Mouse (Mus musculus) E14TG2a.4 (cell line): ENCODE results near the gene Ptprn2.

Source experiments
- H3K27me3 ChIP-seq: 2 replicates; pipeline ENCODE4 v1.6.1; 2014; ENCODE audit warnings: low read length, control low read depth; ENCODE audit not compliant: insufficient read depth
- H3K36me3 ChIP-seq: 2 replicates; pipeline ENCODE4 v1.6.1; 2014; ENCODE audit warnings: low read length, control low read depth; ENCODE audit not compliant: insufficient read depth
- H3K4me1 ChIP-seq: replicated peaks from 2 replicates; pipeline ENCODE4 v1.6.1; 2014; ENCODE audit warnings: low read depth, low read length, control low read depth
- H3K4me3 ChIP-seq: replicated peaks from 2 replicates; pipeline ENCODE4 v1.5.1; 2014; ENCODE audit warnings: mild to moderate bottlenecking, low read length
- H3K9me3 ChIP-seq: 2 replicates; pipeline ENCODE4 v1.6.1; 2014; ENCODE audit warnings: low read length, control low read depth
- CTCF ChIP-seq: conservative IDR thresholded peaks from 2 replicates; pipeline ENCODE4 v1.5.1; 2014; ENCODE audit warnings: low read length
- NANOG ChIP-seq: IDR thresholded peaks from 2 replicates; pipeline ENCODE4 v1.6.1; 2014; ENCODE audit warnings: borderline replicate concordance, low read length, mixed read lengths
- POU5F1 ChIP-seq: IDR thresholded peaks from 2 replicates; pipeline ENCODE4 v1.6.1; 2014; ENCODE audit warnings: low read length, borderline replicate concordance

Gene Ptprn2

DNA sequence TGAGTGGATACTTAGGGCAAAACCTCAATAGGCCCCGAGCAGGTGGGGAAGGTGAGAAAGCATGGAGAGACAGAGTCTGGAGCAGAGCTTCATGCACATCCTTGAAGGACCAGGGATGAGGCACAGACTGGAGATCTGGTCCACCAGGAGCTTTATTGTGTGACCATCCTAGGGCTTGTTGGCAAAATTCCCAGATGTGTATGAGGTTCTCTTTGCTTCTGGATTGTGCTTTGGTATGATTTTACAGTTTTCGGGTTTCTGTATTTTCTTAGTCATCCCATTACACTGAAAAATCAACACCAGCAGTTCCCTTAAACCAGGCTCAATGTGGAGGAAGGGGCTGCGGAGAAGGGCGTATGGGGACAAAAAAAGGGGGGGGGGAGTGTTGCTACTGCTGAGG lies 621.2 kb downstream of the Ptprn2 start:
- Histone ChIP-seq H3K9me3 (peaks cover 22% of the 10 kb centered on the region), H3K4me1 (0 out of 2 replicates have a peak, but pooled peaks cover 4% of the 10 kb centered on the region), H3K36me3 (no peaks in the 10 kb centered on the region), H3K27me3 (no peaks in the 10 kb centered on the region), H3K4me3 (no peak overlapping the region)
- TF ChIP-seq NANOG (no peak), CTCF (no peak), POU5F1 (no peak)

DNA sequence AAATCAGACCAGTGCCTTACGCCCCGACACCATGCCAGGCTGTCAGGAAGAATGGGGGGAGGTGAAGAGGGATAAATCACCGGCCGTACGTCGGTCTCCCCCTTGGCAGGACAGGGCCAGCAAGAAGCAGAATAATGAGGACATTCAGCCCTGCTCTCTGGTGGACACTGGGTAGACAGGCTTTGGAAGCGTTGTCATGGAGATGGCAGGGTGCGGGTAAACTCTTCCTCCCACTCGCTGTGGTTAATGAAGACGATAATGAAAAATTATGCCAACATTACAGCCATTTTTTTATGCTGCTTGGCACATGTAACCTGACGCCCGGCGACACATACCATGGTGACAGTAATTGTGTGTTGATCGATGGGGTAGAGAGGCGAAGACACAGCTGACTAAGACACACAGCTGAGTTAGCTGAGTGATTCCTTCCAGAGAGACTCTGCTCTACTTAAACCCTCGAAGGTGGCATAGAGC lies 621.7 kb downstream of the Ptprn2 start:
- TF ChIP-seq POU5F1 (no peak), CTCF (no peak)
- Histone ChIP-seq H3K27me3 (no peaks in the 10 kb centered on the region), H3K4me3 (no peak overlapping the region), H3K9me3 (peaks cover 26% of the 10 kb centered on the region), H3K36me3 (no peaks in the 10 kb centered on the region), H3K4me1 (0 out of 2 replicates have a peak, but pooled peaks cover 4% of the 10 kb centered on the region)

- peaks cover 22% of the 10 kb centered on the region for H3K9me3 ChIP-seq
- no peak overlapping the region for H3K4me3 ChIP-seq
- no peaks in the 10 kb centered on the region for H3K36me3 ChIP-seq
- peaks cover 13% of the 10 kb centered on the region; the same call in 1 of the 2 replicates for H3K27me3 ChIP-seq
- TF ChIP-seq POU5F1 (no peak), CTCF (no peak), NANOG (no peak)
- H3K4me1 ChIP-seq: no peaks in the 10 kb centered on the region
Measured at GRCm38 (mm10) chr12:117115254-117115865, 629.8 kb downstream of the Ptprn2 start.

DNA sequence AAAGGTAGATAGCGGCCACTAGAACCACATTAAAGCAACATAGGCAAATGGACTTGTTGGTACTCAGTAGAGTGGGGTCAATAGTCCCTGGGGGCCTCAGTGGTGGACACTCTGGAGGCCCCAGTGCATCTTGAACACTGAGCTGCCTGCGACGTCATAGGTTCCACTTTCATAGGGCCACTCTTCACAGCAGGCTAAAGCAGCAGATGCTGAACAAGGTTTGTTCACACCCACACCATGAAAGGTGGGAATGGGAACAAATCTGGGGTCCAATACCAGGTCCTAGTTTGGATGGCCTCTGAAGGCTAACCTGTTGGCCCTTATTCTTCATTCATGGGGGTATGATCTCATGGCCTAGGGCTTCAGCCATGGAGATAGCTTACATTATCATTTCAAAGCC lies 641.6 kb downstream of the Ptprn2 start:
- H3K4me3 ChIP-seq: no peak overlapping the region
- H3K36me3 ChIP-seq: no peaks in the 10 kb centered on the region
- TF ChIP-seq NANOG: no peak
- no peak for TF ChIP-seq POU5F1
- TF ChIP-seq CTCF: no peak
- H3K9me3 ChIP-seq: no peaks in the 10 kb centered on the region
- H3K27me3 ChIP-seq: peaks cover 10% of the 10 kb centered on the region; the same call in 1 of the 2 replicates
- H3K4me1 ChIP-seq: no peaks in the 10 kb centered on the region; the same call in 1 of the 2 replicates

DNA sequence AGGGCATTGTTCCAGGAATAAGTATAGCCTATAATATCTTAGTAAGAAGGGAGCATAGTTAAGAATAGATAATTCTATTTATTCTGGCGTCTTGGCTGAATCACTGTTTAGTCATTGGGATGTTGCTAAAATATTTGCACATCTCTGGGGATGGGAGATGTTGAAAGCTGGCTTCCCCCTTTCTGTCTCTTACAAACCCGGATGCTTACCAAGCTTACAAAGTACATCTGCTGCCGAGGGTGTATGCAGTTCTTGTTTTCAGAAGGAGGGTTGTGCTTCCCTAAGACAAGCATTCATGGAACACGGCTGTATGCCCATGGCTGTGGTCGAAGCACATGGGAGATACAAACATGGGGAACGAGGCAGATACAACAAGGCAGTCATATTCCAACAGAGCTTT lies 642.0 kb downstream of the Ptprn2 start:
- no peak for TF ChIP-seq NANOG
- no peak for TF ChIP-seq CTCF
- TF ChIP-seq POU5F1: no peak
- no peaks in the 10 kb centered on the region for H3K36me3 ChIP-seq

GRCm38 (mm10) chr12:117132095-117132494 lies 646.6 kb downstream of the Ptprn2 start:
- Histone ChIP-seq H3K9me3 (no peaks in the 10 kb centered on the region), H3K4me3 (no peak overlapping the region), H3K4me1 (no peaks in the 10 kb centered on the region), H3K27me3 (peaks cover 5% of the 10 kb centered on the region), H3K36me3 (no peaks in the 10 kb centered on the region)
- peak; percentile 32 for TF ChIP-seq CTCF
- no peak for TF ChIP-seq NANOG

More for the DNA sequence above, 642.0 kb downstream of the Ptprn2 start:
- Histone ChIP-seq H3K27me3 (peaks cover 10% of the 10 kb centered on the region; the same call in 1 of the 2 replicates), H3K4me1 (no peaks in the 10 kb centered on the region; the same call in 1 of the 2 replicates), H3K4me3 (no peak overlapping the region), H3K9me3 (no peaks in the 10 kb centered on the region)

- no peak for TF ChIP-seq CTCF
- no peak for TF ChIP-seq POU5F1
- TF ChIP-seq NANOG: no peak
- no peaks in the 10 kb centered on the region for H3K9me3 ChIP-seq
- peaks cover 12% of the 10 kb centered on the region for H3K27me3 ChIP-seq
- H3K4me1 ChIP-seq: no peaks in the 10 kb centered on the region
- no peaks in the 10 kb centered on the region for H3K36me3 ChIP-seq
- no peak overlapping the region for H3K4me3 ChIP-seq
Measured at GRCm38 (mm10) chr12:117135205-117135604, 649.7 kb downstream of the Ptprn2 start.

DNA sequence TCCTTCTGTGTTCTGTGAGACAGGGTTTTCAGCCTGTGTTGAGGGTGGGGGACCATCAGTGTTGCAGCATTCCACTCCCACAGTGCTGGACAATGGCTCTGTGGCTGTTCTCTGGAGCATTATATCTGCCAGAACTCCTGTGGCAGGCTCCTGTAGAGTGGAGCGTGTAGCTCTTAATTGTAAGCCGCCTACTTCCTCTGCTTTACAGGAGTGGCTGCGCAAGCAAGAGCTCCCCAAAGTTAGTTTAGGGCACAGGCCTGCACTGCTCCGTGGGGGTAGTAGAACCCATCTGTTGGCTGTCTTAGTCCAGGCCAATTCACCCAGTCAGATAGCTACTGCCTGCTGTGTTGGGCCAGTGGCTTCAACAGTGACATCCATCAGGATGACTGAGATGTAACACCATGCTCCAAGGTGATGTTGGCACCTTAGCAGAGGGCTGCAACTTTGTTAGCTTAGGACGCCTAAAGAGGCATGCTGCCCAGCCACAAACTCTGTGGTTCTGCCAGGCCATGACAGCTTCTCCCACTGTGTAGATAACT lies 651.0 kb downstream of the Ptprn2 start:
- Histone ChIP-seq H3K36me3 (no peaks in the 10 kb centered on the region), H3K9me3 (no peaks in the 10 kb centered on the region), H3K4me1 (no peaks in the 10 kb centered on the region), H3K4me3 (no peak overlapping the region), H3K27me3 (peaks cover 18% of the 10 kb centered on the region)
- TF ChIP-seq NANOG (no peak), CTCF (no peak), POU5F1 (no peak)
